Mouse (Mus musculus) thymus, adult 2 months (tissue): ENCODE data around the gene Rnase4.

Experiments
- CTCF ChIP-seq: fragments of 200-500 bp; IDR thresholded peaks from 2 replicates; pipeline ENCODE4 v1.5.1; 2012; ENCODE audit warnings: mild to moderate bottlenecking, control low read depth, low read length, moderate library complexity, borderline replicate concordance; ENCODE audit not compliant: control insufficient read depth, poor library complexity, insufficient read depth; ENCODE audit errors: extremely low read depth
- POLR2A ChIP-seq: fragments of 200-500 bp; IDR thresholded peaks from 2 replicates; pipeline ENCODE4 v1.6.1; 2012; ENCODE audit warnings: mild to moderate bottlenecking, low read length, control low read depth, moderate library complexity; ENCODE audit not compliant: control insufficient read depth, poor library complexity, insufficient read depth; ENCODE audit errors: extremely low read depth

- TF ChIP-seq POLR2A (no peak), CTCF (no peak)
Measured at GRCm38 (mm10) chr14:51093496-51093895, 2.6 kb downstream of the Rnase4 start.
